Mouse (Mus musculus) small intestine, adult 2 months (tissue): ENCODE measurements around the gene Tmcc3. TPM values are rescaled to one million over a fixed set of nuclear protein-coding genes. Genes with fewer than 3 reads are reported as not detected.

Experiments
- H3K27ac ChIP-seq: fragments of 200-500 bp; 2 replicates; pipeline ENCODE4 v1.5.1; 2012; ENCODE audit warnings: low read depth, low read length, control low read depth, inconsistent platforms; ENCODE audit not compliant: insufficient read depth
- H3K27me3 ChIP-seq: fragments of 200-500 bp; 2 replicates; pipeline ENCODE4 v1.6.1; 2012; ENCODE audit warnings: mild to moderate bottlenecking, moderate library complexity, low read length, inconsistent platforms; ENCODE audit not compliant: control insufficient read depth, insufficient read depth
- H3K36me3 ChIP-seq: fragments of 200-500 bp; 2 replicates; pipeline ENCODE4 v1.6.1; 2012; ENCODE audit warnings: mild to moderate bottlenecking, low read length, control low read depth, inconsistent platforms; ENCODE audit not compliant: control insufficient read depth, insufficient read depth
- H3K4me1 ChIP-seq: fragments of 200-500 bp; 2 replicates; pipeline ENCODE4 v1.6.1; 2012; ENCODE audit warnings: low read length, inconsistent platforms, mixed read lengths; ENCODE audit not compliant: control insufficient read depth, insufficient read depth, insufficient read length
- H3K4me3 ChIP-seq: fragments of 200-500 bp; 2 replicates; pipeline ENCODE4 v1.5.1; 2012; ENCODE audit warnings: low read depth, mild to moderate bottlenecking, control low read depth, inconsistent platforms, low read length, moderate library complexity
- CTCF ChIP-seq: fragments of 200-500 bp; IDR thresholded peaks from 2 replicates; pipeline ENCODE4 v1.5.1; 2012; ENCODE audit warnings: low read depth, mild to moderate bottlenecking, control low read depth, inconsistent platforms, low read length, moderate library complexity, mixed read lengths; ENCODE audit not compliant: insufficient replicate concordance, insufficient read length; ENCODE audit errors: extremely low read depth
- POLR2A ChIP-seq: fragments of 200-500 bp; IDR thresholded peaks from 2 replicates; pipeline ENCODE4 v1.6.1; 2012; ENCODE audit warnings: low read depth, mild to moderate bottlenecking, control low read depth, inconsistent platforms, low read length, moderate library complexity
- WGBS: fragments of 180-500 bp; shearing (Covaris S2); methylation state at CpG from one replicate; pipeline ENCODE4 v1.1.7; 2018; 5-methylcytosine and 5-hydroxymethylcytosine counted together
- polyA plus RNA-seq: library from polyadenylated mRNA; depleted of rRNA; stranded (reverse); fragments of >200 nt; gene quantifications from 2 replicates; pipeline ENCODE4 v1.2.3, GENCODE M21; 2012; rRNA removed

Tmcc3 gene
- polyA plus RNA-seq, 1 experiment = 38.7 TPM

- no peak overlapping the region for H3K4me3 ChIP-seq
- no peaks in the 10 kb centered on the region for H3K4me1 ChIP-seq
- H3K27ac ChIP-seq = no peak overlapping the region
- H3K27me3 ChIP-seq = peaks cover 6% of the 10 kb centered on the region; the same call in 1 of the 2 replicates
- TF ChIP-seq POLR2A (no peak), CTCF (no peak)
- no peaks in the 10 kb centered on the region for H3K36me3 ChIP-seq
- WGBS = 53% methylated on average over 8 of the region's 8 CpGs
These were observed 313.9 kb downstream of the Tmcc3 start for GRCm38 (mm10) chr10:94625606-94626005.

- Histone ChIP-seq H3K27ac (no peak overlapping the region), H3K27me3 (no peaks in the 10 kb centered on the region), H3K4me3 (no peak overlapping the region), H3K36me3 (no peaks in the 10 kb centered on the region), H3K4me1 (no peaks in the 10 kb centered on the region)
- TF ChIP-seq POLR2A (no peak), CTCF (no peak)
- 63% methylated on average over 4 of the region's 4 CpGs for WGBS
These were observed 319.1 kb downstream of the Tmcc3 start for GRCm38 (mm10) chr10:94630771-94631280.

- H3K4me3 ChIP-seq = no peak overlapping the region
- no peak overlapping the region for H3K27ac ChIP-seq
- no peaks in the 10 kb centered on the region for H3K36me3 ChIP-seq
- TF ChIP-seq CTCF = no peak
- no peak for TF ChIP-seq POLR2A
- WGBS = 88% methylated on average over 11 of the region's 11 CpGs
- no peaks in the 10 kb centered on the region for H3K27me3 ChIP-seq
- no peaks in the 10 kb centered on the region for H3K4me1 ChIP-seq
These were observed 319.9 kb downstream of the Tmcc3 start for GRCm38 (mm10) chr10:94631541-94632113.

- TF ChIP-seq CTCF (no peak), POLR2A (no peak)
- Histone ChIP-seq H3K4me1 (no peaks in the 10 kb centered on the region), H3K36me3 (no peaks in the 10 kb centered on the region), H3K27me3 (no peaks in the 10 kb centered on the region), H3K4me3 (no peak overlapping the region), H3K27ac (no peak overlapping the region)
- 91% methylated on average over 5 of the region's 5 CpGs for WGBS
These were observed 320.5 kb downstream of the Tmcc3 start for GRCm38 (mm10) chr10:94632245-94632644.

GRCm38 (mm10) chr10:94638599-94638998 lies 326.9 kb downstream of the Tmcc3 start:
- H3K36me3 ChIP-seq = no peaks in the 10 kb centered on the region
- H3K27me3 ChIP-seq = no peaks in the 10 kb centered on the region
- no peak overlapping the region for H3K4me3 ChIP-seq
- TF ChIP-seq CTCF = no peak
- TF ChIP-seq POLR2A = no peak
- H3K4me1 ChIP-seq = no peaks in the 10 kb centered on the region
- no peak overlapping the region for H3K27ac ChIP-seq
- WGBS = 87% methylated on average over 5 of the region's 5 CpGs

GRCm38 (mm10) chr10:94639281-94639680 lies 327.5 kb downstream of the Tmcc3 start:
- no peak overlapping the region for H3K27ac ChIP-seq
- WGBS = 48% methylated on average over 5 of the region's 5 CpGs
- TF ChIP-seq POLR2A (no peak), CTCF (no peak)

GRCm38 (mm10) chr10:94640067-94640466 lies 328.3 kb downstream of the Tmcc3 start:
- no peak overlapping the region for H3K4me3 ChIP-seq
- WGBS = 67% methylated on average over 5 of the region's 5 CpGs
- no peaks in the 10 kb centered on the region for H3K4me1 ChIP-seq
- no peaks in the 10 kb centered on the region for H3K27me3 ChIP-seq
- no peaks in the 10 kb centered on the region for H3K36me3 ChIP-seq
- TF ChIP-seq CTCF (no peak), POLR2A (no peak)
- no peak overlapping the region for H3K27ac ChIP-seq

More at GRCm38 (mm10) chr10:94639281-94639680, 327.5 kb downstream of the Tmcc3 start:
- no peaks in the 10 kb centered on the region for H3K36me3 ChIP-seq
- H3K27me3 ChIP-seq = no peaks in the 10 kb centered on the region
- no peaks in the 10 kb centered on the region for H3K4me1 ChIP-seq
- no peak overlapping the region for H3K4me3 ChIP-seq

Other genes with a start within 250 kb of the Tmcc3 start
- 1.0 and 2.8 TPM in 2 replicates for gene Nr2c1, start 163.9 kb upstream of the Tmcc3 start, polyA plus RNA-seq
- 36.6 and 40.8 TPM in 2 replicates for gene Ndufa12, start 113.2 kb upstream of the Tmcc3 start, polyA plus RNA-seq
- gene Gm4792, start 13.2 kb upstream of the Tmcc3 start, polyA plus RNA-seq = not detected in 2 replicates